Mouse (Mus musculus) left cerebral cortex, adult 18-20 months (tissue): ENCODE results near the gene Atp6v1fnb. TPM values are rescaled to one million over a fixed set of nuclear protein-coding genes. Genes with fewer than 3 reads are reported as not detected.

Experiments
- DNase-seq, 2 experiments: peaks; one replicate each; pipeline ENCODE4 v3.0.0; 2021 to 2022; ENCODE audit warnings: low spot score in 2 of 2, mixed read lengths in 1 of 2
- total RNA-seq, 2 experiments: library from RNA; stranded (reverse); gene quantifications; 2 replicates each; pipeline ENCODE4 v1.2.3; 2021

Atp6v1fnb gene
- total RNA-seq, 2 experiments from 2014 or later, result 0.54 TPM; not detected in 1

DNA sequence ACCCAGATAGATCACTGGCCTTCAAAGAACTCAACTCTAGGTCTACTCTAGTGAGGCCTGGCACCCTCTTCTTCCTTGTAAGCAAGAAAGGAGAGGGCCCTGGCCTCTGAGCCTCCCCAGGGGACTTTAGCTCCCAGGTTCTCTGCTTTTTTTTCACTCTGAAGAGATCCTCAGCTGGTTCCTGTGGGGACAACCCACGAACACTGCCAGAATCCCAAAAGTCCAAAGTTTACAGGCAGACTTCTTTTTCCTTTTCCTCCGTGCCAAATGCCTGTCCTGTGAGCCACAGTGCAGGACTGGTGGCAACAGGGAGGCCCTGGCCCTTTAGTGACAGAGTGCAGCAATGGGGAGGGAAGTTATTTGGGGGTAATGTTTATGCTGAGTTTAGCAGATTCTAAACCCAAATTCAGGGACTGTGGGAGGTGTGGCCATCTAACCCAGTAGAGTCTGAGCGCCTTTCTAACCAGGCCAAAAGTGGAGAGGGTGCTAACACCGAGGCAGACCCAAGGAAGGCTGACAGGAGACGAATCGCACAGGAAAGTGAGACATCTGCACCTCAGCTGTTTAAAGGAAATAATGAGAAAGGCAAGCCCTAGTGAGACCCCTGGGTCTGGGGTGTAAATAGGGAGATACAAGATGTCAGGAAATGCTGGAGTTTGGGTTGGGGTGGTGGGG lies 51.5 kb downstream of the Atp6v1fnb start:
- DNase-seq, result no peak

Other genes starting within 250 kb of the Atp6v1fnb start
- gene Hilpda, start 198.9 kb upstream of the Atp6v1fnb start, total RNA-seq, result 1 to 10 TPM; 5.5 to 6.8 TPM
- under 1 TPM in 1 of 2 experiments, not detected in 1; 0.81 TPM for gene Fam71f2, start 191.8 kb upstream of the Atp6v1fnb start, total RNA-seq
- not detected for gene Fam71f1, start 152.3 kb upstream of the Atp6v1fnb start, total RNA-seq
- gene Calu, start 123.4 kb upstream of the Atp6v1fnb start, total RNA-seq, result 10 to 100 TPM; 59.4 to 62.6 TPM
- gene Opn1sw, start 83.0 kb upstream of the Atp6v1fnb start, total RNA-seq, result under 1 TPM; 0.14 to 0.30 TPM
- 100 to 1,000 TPM; 105 to 113 TPM for gene Ccdc136, start 75.1 kb upstream of the Atp6v1fnb start, total RNA-seq
- 1 to 10 TPM; 1.4 to 1.5 TPM for gene Flnc, start 38.2 kb upstream of the Atp6v1fnb start, total RNA-seq
- 100 to 1,000 TPM; 262 TPM for gene Atp6v1f, start 3.7 kb upstream of the Atp6v1fnb start, total RNA-seq
- gene Kcp, start 36.5 kb downstream of the Atp6v1fnb start, total RNA-seq, result 1 to 10 TPM in 1 of 2 experiments, under 1 TPM in 1; 0.63 to 1.1 TPM
- gene Irf5, start 55.2 kb downstream of the Atp6v1fnb start, total RNA-seq, result 1 to 10 TPM; 4.2 to 5.2 TPM
- gene Tnpo3, start 138.4 kb downstream of the Atp6v1fnb start, total RNA-seq, result 10 to 100 TPM; 65.1 to 73.0 TPM
- 10 to 100 TPM; 23.1 to 25.9 TPM for gene Tspan33, start 222.8 kb downstream of the Atp6v1fnb start, total RNA-seq